8 mouse cellular contexts compared by ENCODE assay signal in genomic region chr19:32501414-32501813, GRCm38 (mm10). TPM values are rescaled to one million over a fixed set of nuclear protein-coding genes. Genes with fewer than 3 reads are reported as not detected.
DNase-seq lines count a peak whose midpoint lies in the region; ATAC-seq and TF ChIP-seq lines count a peak whose summit lies in the region.

No protein-coding gene starts in this region.

- no peak overlapping the region for H3K4me3 ChIP-seq in kidney, postnatal 0 days (replicated peaks; ENCODE audit: low read depth, low read length)
- no peak overlapping the region for H3K4me3 ChIP-seq in MEL (ENCODE audit: control insufficient read depth in 1 of 2, insufficient read depth in 1 of 2, low read depth in 2 of 2, low read length in 2 of 2)
- H3K4me3 ChIP-seq in midbrain, embryonic 16.5 days (ENCODE audit: low read depth, low read length) = no peak overlapping the region

- peak; percentile 69 for TF ChIP-seq CTCF in kidney, postnatal 0 days (IDR thresholded peaks at IDR 0.05; ENCODE audit: low read depth)
- TF ChIP-seq CTCF in MEL (IDR thresholded peaks at IDR 0.05 in 2 of 3, conservative IDR thresholded peaks at IDR 0.05 in 1 of 3; ENCODE audit: control insufficient read depth in 1 of 3, insufficient read depth in 1 of 3, low read depth in 2 of 3, low read length in 3 of 3, poor library complexity in 1 of 3, severe bottlenecking in 1 of 3) = peak in 2 of 3 experiments; percentile 51 to 60; a peak in 4 of 6 replicates

- no peak for ATAC-seq in kidney, postnatal 0 days (replicated peaks; ENCODE audit: low FRiP score, low read depth)
- peak; percentile 48; the same call in 1 of the 2 replicates for ATAC-seq in midbrain, embryonic 16.5 days

- TF ChIP-seq RAD21 in MEL (IDR thresholded peaks at IDR 0.05; ENCODE audit: low read depth, low read length) = peak; percentile 35

- TF ChIP-seq POLR2A in MEL (IDR thresholded peaks at IDR 0.05; ENCODE audit: control insufficient read depth in 1 of 2, insufficient read depth in 1 of 2, low read depth in 1 of 2, low read length in 2 of 2, poor library complexity in 1 of 2) = no peak; a peak in 1 of 4 replicates

- no peaks in the 10 kb centered on the region for H3K27me3 ChIP-seq in kidney, postnatal 0 days (ENCODE audit: insufficient read depth, low read length)
- H3K27me3 ChIP-seq in MEL (ENCODE audit: control insufficient read depth in 1 of 2, insufficient read depth in 2 of 2, low read length in 2 of 2) = no peaks in the 10 kb centered on the region
- no peaks in the 10 kb centered on the region for H3K27me3 ChIP-seq in midbrain, embryonic 16.5 days (ENCODE audit: control insufficient read depth, insufficient read depth, low read depth, low read length)

- no peaks in the 10 kb centered on the region for H3K36me3 ChIP-seq in kidney, postnatal 0 days (ENCODE audit: insufficient read depth, low read length)
- peaks cover 37 to 53% of the 10 kb centered on the region in 2 experiments for H3K36me3 ChIP-seq in MEL (ENCODE audit: control insufficient read depth in 1 of 2, insufficient read depth in 2 of 2, low read length in 2 of 2)
- no peaks in the 10 kb centered on the region; the same call in 1 of the 2 replicates for H3K36me3 ChIP-seq in midbrain, embryonic 16.5 days (ENCODE audit: control insufficient read depth, insufficient read depth, low read length)

- peak; percentile 51 for DNase-seq in kidney, postnatal 0 days (ENCODE audit: low spot score)
- DNase-seq in kidney, postnatal 4 days = no peak
- DNase-seq in MEL (ENCODE audit: low read depth, low spot score) = peak; percentile 59
- DNase-seq in embryo, embryonic 11 days = peak; percentile 9
- DNase-seq in right cerebral cortex, postnatal 14 days = no peak
- no peak for DNase-seq in lung, postnatal 10 days
- DNase-seq in kidney, adult 18-20 months = no peak

- 74% methylated on average over 6 of the region's 6 CpGs for WGBS in kidney, postnatal 0 days
- WGBS in midbrain, embryonic 16.5 days = 80% methylated on average over 6 of the region's 6 CpGs

- peaks cover 59% of the 10 kb centered on the region for H3K79me2 ChIP-seq in MEL (ENCODE audit: control insufficient read depth, insufficient read depth, low read length, poor library complexity)

- H3K4me1 ChIP-seq in kidney, postnatal 0 days (replicated peaks; ENCODE audit: insufficient read depth, low read length) = no peaks in the 10 kb centered on the region
- H3K4me1 ChIP-seq in MEL (ENCODE audit: control insufficient read depth in 1 of 2, insufficient read depth in 2 of 2, low read length in 2 of 2) = peaks cover 11 to 12% of the 10 kb centered on the region in 2 experiments
- H3K4me1 ChIP-seq in midbrain, embryonic 16.5 days (ENCODE audit: control insufficient read depth, insufficient read depth, low read length) = no peaks in the 10 kb centered on the region

- TF ChIP-seq EP300 in MEL (IDR thresholded peaks at IDR 0.05; ENCODE audit: low read depth in 1 of 2, low read length in 2 of 2) = no peak

- H3K4me2 ChIP-seq in kidney, postnatal 0 days (ENCODE audit: low read length) = no peak overlapping the region
- H3K4me2 ChIP-seq in midbrain, embryonic 16.5 days (ENCODE audit: low read length) = no peak overlapping the region

- no peak overlapping the region for H3K9ac ChIP-seq in kidney, postnatal 0 days (ENCODE audit: low read depth, low read length)
- H3K9ac ChIP-seq in MEL (ENCODE audit: control insufficient read depth, low read depth, low read length, poor library complexity, severe bottlenecking) = no peak overlapping the region
- H3K9ac ChIP-seq in midbrain, embryonic 16.5 days (ENCODE audit: low read depth, low read length) = no peak overlapping the region

- H3K9me3 ChIP-seq in kidney, postnatal 0 days (replicated peaks; ENCODE audit: low read length) = no peaks in the 10 kb centered on the region
- no peaks in the 10 kb centered on the region for H3K9me3 ChIP-seq in MEL (replicated peaks; ENCODE audit: insufficient read depth, low read length)
- no peaks in the 10 kb centered on the region for H3K9me3 ChIP-seq in midbrain, embryonic 16.5 days (replicated peaks; ENCODE audit: control insufficient read depth, low read length, poor library complexity, severe bottlenecking)

- H3K27ac ChIP-seq in kidney, postnatal 0 days = no peak overlapping the region
- H3K27ac ChIP-seq in MEL (ENCODE audit: control insufficient read depth, low read depth, low read length) = no peak overlapping the region
- no peak overlapping the region for H3K27ac ChIP-seq in midbrain, embryonic 16.5 days (ENCODE audit: low read length)

TF ChIP-seq in MEL, 35 proteins besides CTCF, POLR2A, EP300 and RAD21:
- TF ChIP-seq USF2 (IDR thresholded peaks at IDR 0.05; ENCODE audit: borderline replicate concordance in 1 of 2, insufficient read depth in 1 of 2, low read depth in 1 of 2, low read length in 2 of 2) (no peak), POLR2AphosphoS5 (IDR thresholded peaks at IDR 0.05; ENCODE audit: borderline replicate concordance, low read depth, low read length) (no peak), E2F4 (IDR thresholded peaks at IDR 0.05; ENCODE audit: borderline replicate concordance, low read depth, low read length) (no peak), SIN3A (IDR thresholded peaks at IDR 0.05; ENCODE audit: low read length) (no peak), MXI1 (IDR thresholded peaks at IDR 0.05; ENCODE audit: low read depth, low read length) (no peak), ZC3H11A (IDR thresholded peaks at IDR 0.05; ENCODE audit: low read depth, low read length) (no peak), ELF1 (IDR thresholded peaks at IDR 0.05; ENCODE audit: low read depth, low read length) (no peak), HCFC1 (IDR thresholded peaks at IDR 0.05; ENCODE audit: low read depth, low read length) (no peak), SMC3 (IDR thresholded peaks at IDR 0.05; ENCODE audit: low read depth, low read length) (peak; percentile 47), CHD2 (IDR thresholded peaks at IDR 0.05; ENCODE audit: low read length) (no peak), GABPA (IDR thresholded peaks at IDR 0.05; ENCODE audit: low read depth, low read length) (no peak), MYC (IDR thresholded peaks at IDR 0.05; ENCODE audit: low read depth, low read length) (0 out of 2 replicates have a peak, but pooled peaks have one; percentile 37), USF1 (IDR thresholded peaks at IDR 0.05; ENCODE audit: low read depth, low read length) (no peak), POLR2AphosphoS2 (IDR thresholded peaks at IDR 0.05; ENCODE audit: low read length) (peak; percentile 40; the same call in 1 of the 2 replicates)
TF ChIP-seq in MEL: peak in this region for 3.

RNA-seq across cellular contexts. Expression of gene Minpp1, which starts 15.8 kb away (rescaled TPM):
- 71.8 and 73.2 TPM in 2 replicates for polyA plus RNA-seq in kidney, postnatal 0 days (2015; fragmentation: Nextera tagmentation; extraction: Ambion mirVana)
- 192 and 256 TPM in 2 replicates for total RNA-seq in MEL (2012; rRNA removed)
- 100 to 1,000 TPM in 1 of 2 experiments, not detected in 1; 176 TPM for polyA plus RNA-seq in MEL (2012; ENCODE audit: insufficient read depth in 1 of 2, insufficient read length in 2 of 2, low read depth in 1 of 2, low replicate concordance in 2 of 2, missing spikeins in 1 of 2)
- polyA plus RNA-seq in midbrain, embryonic 16.5 days (2015; fragmentation: Nextera tagmentation; extraction: Ambion mirVana) = 64.4 and 65.4 TPM in 2 replicates

RNA-seq across cellular contexts. Expression of gene Rpl9-ps6, which starts 35.0 kb away (rescaled TPM):
- 145 and 154 TPM in 2 replicates for polyA plus RNA-seq in kidney, postnatal 0 days (2015; fragmentation: Nextera tagmentation; extraction: Ambion mirVana)
- total RNA-seq in MEL (2012; rRNA removed) = 111 and 161 TPM in 2 replicates
- polyA plus RNA-seq in MEL (2012; ENCODE audit: insufficient read depth in 1 of 2, insufficient read length in 2 of 2, low read depth in 1 of 2, low replicate concordance in 2 of 2, missing spikeins in 1 of 2) = 10 to 100 TPM in 1 of 2 experiments, not detected in 1; 95.5 TPM
- 44.7 and 48.2 TPM in 2 replicates for polyA plus RNA-seq in midbrain, embryonic 16.5 days (2015; fragmentation: Nextera tagmentation; extraction: Ambion mirVana)

Comparison
In these comparisons a context has a peak if more than half of its experiments do, and no peak if none do; other contexts are left out.
1. DNase-seq: peak in kidney, postnatal 0 days (single experiment), MEL (single experiment) and embryo, embryonic 11 days (single experiment); none in kidney, postnatal 4 days (0 of 2), right cerebral cortex, postnatal 14 days (single experiment), lung, postnatal 10 days (single experiment) and kidney, adult 18-20 months (single experiment).